Mouse (Mus musculus): ENCODE results near the gene Hist1h3g. TPM values are rescaled to one million over a fixed set of nuclear protein-coding genes. Genes with fewer than 3 reads are reported as not detected.
"Not testable (repeated sequence)": the region's sequence is repeated elsewhere in the genome, so short reads cannot be mapped to it uniquely, and the experiment has no call there.

The Hist1h3g gene
- polyA plus RNA-seq, 1 experiment from 2014 or later, result 3.5 TPM

- Histone ChIP-seq H3K36me3 (no peaks in the 10 kb centered on the region), H3K4me1 (no peaks in the 10 kb centered on the region; the same call in 1 of the 2 replicates), H3K4me3 (peak within 1 kb of the TSS; percentile 59), H3K27me3 (ENCODE audit: insufficient read depth, poor library complexity, severe bottlenecking) (no peaks in the 10 kb centered on the region), H3K27ac (peak within 1 kb of the TSS; percentile 93), H3K9me3 (no peaks in the 10 kb centered on the region)
- under 1% methylated on average over 29 of the region's 45 CpGs for WGBS
- peak; percentile 87 for DNase-seq (ENCODE audit: low spot score)
These were observed 9.0 kb downstream of the Hist1h3g start, which contains the start of gene Hist1h3f for GRCm38 (mm10) chr13:23543965-23544786. Hist1h3f (plus strand) TSS chr13:23544052.

GRCm38 (mm10) chr13:23544787-23545120 lies 9.5 kb downstream of the Hist1h3g start:
- under 1% methylated on average over 14 of the region's 14 CpGs for WGBS
- not testable (repeated sequence) for DNase-seq (ENCODE audit: low spot score); H3K36me3 ChIP-seq; H3K27me3 ChIP-seq (ENCODE audit: insufficient read depth, poor library complexity, severe bottlenecking); H3K9me3 ChIP-seq; H3K27ac ChIP-seq; H3K4me1 ChIP-seq
- H3K4me3 ChIP-seq, result peak overlapping the region; percentile 59

GRCm38 (mm10) chr13:23546694-23547093 lies 11.5 kb downstream of the Hist1h3g start:
- no peaks in the 10 kb centered on the region for H3K36me3 ChIP-seq
- no peaks in the 10 kb centered on the region for H3K9me3 ChIP-seq
- no peak for DNase-seq (ENCODE audit: low spot score)
- H3K4me1 ChIP-seq, result peaks cover 5% of the 10 kb centered on the region; the same call in 1 of the 2 replicates
- WGBS, result 67% methylated on average over 5 of the region's 5 CpGs
- H3K27ac ChIP-seq, result peak overlapping the region; percentile 22; the same call in 1 of the 2 replicates
- H3K4me3 ChIP-seq, result no peak overlapping the region
- H3K27me3 ChIP-seq (ENCODE audit: insufficient read depth, poor library complexity, severe bottlenecking), result no peaks in the 10 kb centered on the region

GRCm38 (mm10) chr13:23550761-23551145 lies 15.5 kb downstream of the Hist1h3g start:
- H3K4me1 ChIP-seq, result peaks cover 15% of the 10 kb centered on the region; the same call in 1 of the 2 replicates
- H3K9me3 ChIP-seq, result no peaks in the 10 kb centered on the region
- peak overlapping the region; percentile 56 for H3K4me3 ChIP-seq
- no peaks in the 10 kb centered on the region for H3K36me3 ChIP-seq
- no peaks in the 10 kb centered on the region for H3K27me3 ChIP-seq (ENCODE audit: insufficient read depth, poor library complexity, severe bottlenecking)
- peak overlapping the region; percentile 90 for H3K27ac ChIP-seq
- DNase-seq (ENCODE audit: low spot score), result no peak
- 12% methylated on average over 3 of the region's 3 CpGs for WGBS

GRCm38 (mm10) chr13:23551146-23551834 lies 16.1 kb downstream of the Hist1h3g start, which contains the start of gene Hist1h4f:
Hist1h4f (minus strand) TSS chr13:23551648.
- H3K36me3 ChIP-seq; H3K9me3 ChIP-seq; H3K27me3 ChIP-seq (ENCODE audit: insufficient read depth, poor library complexity, severe bottlenecking): not testable (repeated sequence)
- Histone ChIP-seq H3K27ac (peak within 1 kb of the TSS; percentile 90), H3K4me1 (peaks cover 15% of the 10 kb centered on the region; the same call in 1 of the 2 replicates), H3K4me3 (peak within 1 kb of the TSS; percentile 56)
- under 1% methylated on average over 47 of the region's 47 CpGs for WGBS
- peak; percentile 98 for DNase-seq (ENCODE audit: low spot score)

- Histone ChIP-seq H3K4me1 (peaks cover 15% of the 10 kb centered on the region; the same call in 1 of the 2 replicates), H3K27ac (peak overlapping the region; percentile 90), H3K27me3 (ENCODE audit: insufficient read depth, poor library complexity, severe bottlenecking) (no peaks in the 10 kb centered on the region), H3K9me3 (no peaks in the 10 kb centered on the region), H3K4me3 (peak overlapping the region; percentile 56), H3K36me3 (no peaks in the 10 kb centered on the region)
- DNase-seq (ENCODE audit: low spot score), result no peak
- 52% methylated on average over 8 of the region's 8 CpGs for WGBS
These were observed 17.0 kb downstream of the Hist1h3g start for GRCm38 (mm10) chr13:23551931-23552914.

GRCm38 (mm10) chr13:23552962-23553361 lies 17.7 kb downstream of the Hist1h3g start, which contains the start of gene Hist1h1d:
Hist1h1d (plus strand) TSS chr13:23553262.
- no peaks in the 10 kb centered on the region for H3K36me3 ChIP-seq
- H3K4me1 ChIP-seq, result peaks cover 15% of the 10 kb centered on the region; the same call in 1 of the 2 replicates
- H3K27me3 ChIP-seq (ENCODE audit: insufficient read depth, poor library complexity, severe bottlenecking), result no peaks in the 10 kb centered on the region
- H3K4me3 ChIP-seq, result no peak within 1 kb of the TSS; the same call in 1 of the 2 replicates
- no peaks in the 10 kb centered on the region for H3K9me3 ChIP-seq
- DNase-seq (ENCODE audit: low spot score), result no peak
- H3K27ac ChIP-seq, result peak within 1 kb of the TSS; percentile 90

GRCm38 (mm10) chr13:23554393-23554792 lies 19.2 kb downstream of the Hist1h3g start:
- H3K9me3 ChIP-seq, result no peaks in the 10 kb centered on the region
- no peak for DNase-seq (ENCODE audit: low spot score)
- H3K27ac ChIP-seq, result peak overlapping the region; percentile 90
- 24% methylated on average over 9 of the region's 9 CpGs for WGBS
- peaks cover 15% of the 10 kb centered on the region; the same call in 1 of the 2 replicates for H3K4me1 ChIP-seq
- peak overlapping the region; percentile 68 for H3K4me3 ChIP-seq
- H3K27me3 ChIP-seq (ENCODE audit: insufficient read depth, poor library complexity, severe bottlenecking), result no peaks in the 10 kb centered on the region
- no peaks in the 10 kb centered on the region for H3K36me3 ChIP-seq

GRCm38 (mm10) chr13:23554925-23555838 lies 20.0 kb downstream of the Hist1h3g start:
- Histone ChIP-seq H3K4me3 (peak overlapping the region; percentile 68), H3K27ac (peak overlapping the region; percentile 90), H3K4me1 (peaks cover 15% of the 10 kb centered on the region; the same call in 1 of the 2 replicates), H3K9me3 (no peaks in the 10 kb centered on the region), H3K27me3 (ENCODE audit: insufficient read depth, poor library complexity, severe bottlenecking) (no peaks in the 10 kb centered on the region), H3K36me3 (no peaks in the 10 kb centered on the region)
- WGBS, result under 1% methylated on average over 54 of the region's 54 CpGs
- DNase-seq (ENCODE audit: low spot score), result peak; percentile 94

GRCm38 (mm10) chr13:23555839-23556416 lies 20.7 kb downstream of the Hist1h3g start:
- WGBS, result under 1% methylated on average over 18 of the region's 18 CpGs
- Histone ChIP-seq H3K36me3 (no peaks in the 10 kb centered on the region), H3K4me3 (peak overlapping the region; percentile 68), H3K27me3 (ENCODE audit: insufficient read depth, poor library complexity, severe bottlenecking) (no peaks in the 10 kb centered on the region), H3K27ac (peak overlapping the region; percentile 90), H3K4me1 (peaks cover 10% of the 10 kb centered on the region; the same call in 1 of the 2 replicates), H3K9me3 (no peaks in the 10 kb centered on the region)
- peak; percentile 86 for DNase-seq (ENCODE audit: low spot score)

- 59% methylated on average over 3 of the region's 3 CpGs for WGBS
- no peaks in the 10 kb centered on the region for H3K36me3 ChIP-seq
- peak overlapping the region; percentile 90 for H3K27ac ChIP-seq
- H3K4me3 ChIP-seq, result peak overlapping the region; percentile 27; the same call in 1 of the 2 replicates
- no peaks in the 10 kb centered on the region for H3K27me3 ChIP-seq (ENCODE audit: insufficient read depth, poor library complexity, severe bottlenecking)
- DNase-seq (ENCODE audit: low spot score), result no peak
- H3K9me3 ChIP-seq, result no peaks in the 10 kb centered on the region
- peaks cover 9% of the 10 kb centered on the region; the same call in 1 of the 2 replicates for H3K4me1 ChIP-seq
These were observed 21.7 kb downstream of the Hist1h3g start for GRCm38 (mm10) chr13:23556906-23557305.
